Mouse (Mus musculus): Measurements from ENCODE around the gene BC035947. TPM values are rescaled to one million over a fixed set of nuclear protein-coding genes. Genes with fewer than 3 reads are reported as not detected.
A peak's percentile ranks its signal among the peaks of the same experiment; 100 is the strongest.
"Not testable (repeated sequence)": the region's sequence is repeated elsewhere in the genome, so short reads cannot be mapped to it uniquely, and the experiment has no call there.

BC035947 gene
- polyA plus RNA-seq, 1 experiment from 2014 or later = not detected

- H3K9me3 ChIP-seq (replicated peaks; ENCODE audit: control insufficient read depth, low read length) = no peaks in the 10 kb centered on the region
- no peaks in the 10 kb centered on the region for H3K36me3 ChIP-seq (ENCODE audit: control insufficient read depth, insufficient read depth)
- no peak for ATAC-seq (ENCODE audit: low read depth)
- WGBS (ENCODE audit: insufficient replicate concordance) = 52% methylated on average over 8 of the region's 8 CpGs
- H3K4me3 ChIP-seq (ENCODE audit: low read depth, low read length) = no peak overlapping the region
- H3K4me1 ChIP-seq (ENCODE audit: control insufficient read depth, low read depth, low read length) = no peaks in the 10 kb centered on the region
- no peak overlapping the region for H3K27ac ChIP-seq (ENCODE audit: low read length)
- no peaks in the 10 kb centered on the region; the same call in 1 of the 2 replicates for H3K27me3 ChIP-seq (ENCODE audit: control insufficient read depth, insufficient read depth, low read depth, low read length)
- no peak overlapping the region for H3K4me2 ChIP-seq (ENCODE audit: low read depth, low read length)
- no peak overlapping the region for H3K9ac ChIP-seq (ENCODE audit: low read depth, low read length)
Observed at GRCm38 (mm10) chr1:78512756-78513155, 798 bp upstream of the BC035947 start.

- no peak within 1 kb of the TSS for H3K27ac ChIP-seq (ENCODE audit: low read length)
- H3K27me3 ChIP-seq (ENCODE audit: control insufficient read depth, insufficient read depth, low read depth, low read length) = no peaks in the 10 kb centered on the region; the same call in 1 of the 2 replicates
- H3K4me1 ChIP-seq (ENCODE audit: control insufficient read depth, low read depth, low read length) = no peaks in the 10 kb centered on the region
- no peaks in the 10 kb centered on the region for H3K9me3 ChIP-seq (replicated peaks; ENCODE audit: control insufficient read depth, low read length)
- WGBS (ENCODE audit: insufficient replicate concordance) = 45% methylated on average over 5 of the region's 5 CpGs
- H3K9ac ChIP-seq (ENCODE audit: low read depth, low read length) = no peak within 1 kb of the TSS
- H3K36me3 ChIP-seq (ENCODE audit: control insufficient read depth, insufficient read depth) = no peaks in the 10 kb centered on the region
- H3K4me3 ChIP-seq (ENCODE audit: low read depth, low read length) = no peak within 1 kb of the TSS
- no peak for ATAC-seq (ENCODE audit: low read depth)
- no peak within 1 kb of the TSS for H3K4me2 ChIP-seq (ENCODE audit: low read depth, low read length)
Observed at GRCm38 (mm10) chr1:78510862-78511261, 1.1 kb downstream of the BC035947 start, which contains the start of gene Mogat1. Mogat1 (plus strand) TSS chr1:78510991.

GRCm38 (mm10) chr1:78507137-78507536, 4.8 kb downstream of the BC035947 start:
- Histone ChIP-seq H3K4me1 (ENCODE audit: control insufficient read depth, low read depth, low read length) (no peaks in the 10 kb centered on the region), H3K27me3 (ENCODE audit: control insufficient read depth, insufficient read depth, low read depth, low read length) (no peaks in the 10 kb centered on the region; the same call in 1 of the 2 replicates), H3K27ac (ENCODE audit: low read length) (no peak overlapping the region), H3K9ac (ENCODE audit: low read depth, low read length) (no peak overlapping the region), H3K4me3 (ENCODE audit: low read depth, low read length) (no peak overlapping the region), H3K9me3 (replicated peaks; ENCODE audit: control insufficient read depth, low read length) (no peaks in the 10 kb centered on the region; the same call in 1 of the 2 replicates), H3K36me3 (ENCODE audit: control insufficient read depth, insufficient read depth) (no peaks in the 10 kb centered on the region), H3K4me2 (ENCODE audit: low read depth, low read length) (no peak overlapping the region)
- ATAC-seq (ENCODE audit: low read depth) = no peak
- 19% methylated on average over 1 of the region's 1 CpGs for WGBS (ENCODE audit: insufficient replicate concordance)

- no peak overlapping the region for H3K4me2 ChIP-seq (ENCODE audit: low read depth, low read length)
- H3K4me3 ChIP-seq (ENCODE audit: low read depth, low read length) = no peak overlapping the region
- H3K36me3 ChIP-seq (ENCODE audit: control insufficient read depth, insufficient read depth) = no peaks in the 10 kb centered on the region
- no peak overlapping the region for H3K27ac ChIP-seq (ENCODE audit: low read length)
- H3K4me1 ChIP-seq (ENCODE audit: control insufficient read depth, low read depth, low read length) = no peaks in the 10 kb centered on the region
- no peak overlapping the region for H3K9ac ChIP-seq (ENCODE audit: low read depth, low read length)
- no peaks in the 10 kb centered on the region for H3K27me3 ChIP-seq (ENCODE audit: control insufficient read depth, insufficient read depth, low read depth, low read length)
- 68% methylated on average over 6 of the region's 6 CpGs for WGBS (ENCODE audit: insufficient replicate concordance)
- ATAC-seq (ENCODE audit: low read depth) = no peak
- no peaks in the 10 kb centered on the region; the same call in 1 of the 2 replicates for H3K9me3 ChIP-seq (replicated peaks; ENCODE audit: control insufficient read depth, low read length)
Observed at GRCm38 (mm10) chr1:78502527-78502926, 9.4 kb downstream of the BC035947 start.

GRCm38 (mm10) chr1:78501856-78502255, 10.1 kb downstream of the BC035947 start:
- not testable (repeated sequence) for H3K9ac ChIP-seq (ENCODE audit: low read depth, low read length); H3K4me3 ChIP-seq (ENCODE audit: low read depth, low read length); ATAC-seq (ENCODE audit: low read depth); H3K4me1 ChIP-seq (ENCODE audit: control insufficient read depth, low read depth, low read length); H3K9me3 ChIP-seq (replicated peaks; ENCODE audit: control insufficient read depth, low read length); H3K36me3 ChIP-seq (ENCODE audit: control insufficient read depth, insufficient read depth); H3K4me2 ChIP-seq (ENCODE audit: low read depth, low read length); H3K27ac ChIP-seq (ENCODE audit: low read length); H3K27me3 ChIP-seq (ENCODE audit: control insufficient read depth, insufficient read depth, low read depth, low read length)
- 73% methylated on average over 12 of the region's 12 CpGs for WGBS (ENCODE audit: insufficient replicate concordance)

GRCm38 (mm10) chr1:78501036-78501435, 10.9 kb downstream of the BC035947 start:
- Histone ChIP-seq H3K27me3 (ENCODE audit: control insufficient read depth, insufficient read depth, low read depth, low read length) (no peaks in the 10 kb centered on the region), H3K27ac (ENCODE audit: low read length) (no peak overlapping the region), H3K9me3 (replicated peaks; ENCODE audit: control insufficient read depth, low read length) (no peaks in the 10 kb centered on the region; the same call in 1 of the 2 replicates), H3K4me2 (ENCODE audit: low read depth, low read length) (no peak overlapping the region), H3K9ac (ENCODE audit: low read depth, low read length) (no peak overlapping the region), H3K4me1 (ENCODE audit: control insufficient read depth, low read depth, low read length) (no peaks in the 10 kb centered on the region), H3K4me3 (ENCODE audit: low read depth, low read length) (no peak overlapping the region), H3K36me3 (ENCODE audit: control insufficient read depth, insufficient read depth) (no peaks in the 10 kb centered on the region)
- no peak for ATAC-seq (ENCODE audit: low read depth)
- WGBS (ENCODE audit: insufficient replicate concordance) = 75% methylated on average over 16 of the region's 16 CpGs

GRCm38 (mm10) chr1:78490143-78490542, 21.8 kb downstream of the BC035947 start:
- WGBS (ENCODE audit: insufficient replicate concordance) = 67% methylated on average over 1 of the region's 1 CpGs
- Histone ChIP-seq H3K36me3 (ENCODE audit: control insufficient read depth, insufficient read depth) (no peaks in the 10 kb centered on the region), H3K4me3 (ENCODE audit: low read depth, low read length) (no peak overlapping the region), H3K9ac (ENCODE audit: low read depth, low read length) (no peak overlapping the region; the same call in 1 of the 2 replicates), H3K9me3 (replicated peaks; ENCODE audit: control insufficient read depth, low read length) (no peaks in the 10 kb centered on the region), H3K27ac (ENCODE audit: low read length) (no peak overlapping the region), H3K4me1 (ENCODE audit: control insufficient read depth, low read depth, low read length) (peaks cover 22% of the 10 kb centered on the region), H3K27me3 (ENCODE audit: control insufficient read depth, insufficient read depth, low read depth, low read length) (no peaks in the 10 kb centered on the region), H3K4me2 (ENCODE audit: low read depth, low read length) (no peak overlapping the region)
- ATAC-seq (ENCODE audit: low read depth) = no peak

- peak within 1 kb of the TSS; percentile 95 for H3K4me3 ChIP-seq (ENCODE audit: low read depth, low read length)
- H3K9me3 ChIP-seq (replicated peaks; ENCODE audit: control insufficient read depth, low read length) = no peaks in the 10 kb centered on the region
- H3K27ac ChIP-seq (ENCODE audit: low read length) = peak within 1 kb of the TSS; percentile 82
- H3K4me2 ChIP-seq (ENCODE audit: low read depth, low read length) = peak within 1 kb of the TSS; percentile 83
- ATAC-seq (ENCODE audit: low read depth) = peak; percentile 95
- peak within 1 kb of the TSS; percentile 89 for H3K9ac ChIP-seq (ENCODE audit: low read depth, low read length)
- under 1% methylated on average over 31 of the region's 31 CpGs for WGBS (ENCODE audit: insufficient replicate concordance)
- no peaks in the 10 kb centered on the region for H3K27me3 ChIP-seq (ENCODE audit: control insufficient read depth, insufficient read depth, low read depth, low read length)
- no peaks in the 10 kb centered on the region for H3K36me3 ChIP-seq (ENCODE audit: control insufficient read depth, insufficient read depth)
- peaks cover 22% of the 10 kb centered on the region for H3K4me1 ChIP-seq (ENCODE audit: control insufficient read depth, low read depth, low read length)
Observed at GRCm38 (mm10) chr1:78488752-78489492, 23.0 kb downstream of the BC035947 start, which contains the start of gene Farsb. Farsb (minus strand) TSS chr1:78488897.

GRCm38 (mm10) chr1:78488427-78488751, 23.6 kb downstream of the BC035947 start:
- no peaks in the 10 kb centered on the region for H3K27me3 ChIP-seq (ENCODE audit: control insufficient read depth, insufficient read depth, low read depth, low read length)
- H3K27ac ChIP-seq (ENCODE audit: low read length) = peak overlapping the region; percentile 82
- H3K4me2 ChIP-seq (ENCODE audit: low read depth, low read length) = peak overlapping the region; percentile 83
- peaks cover 22% of the 10 kb centered on the region for H3K4me1 ChIP-seq (ENCODE audit: control insufficient read depth, low read depth, low read length)
- ATAC-seq (ENCODE audit: low read depth) = no peak
- no peaks in the 10 kb centered on the region for H3K36me3 ChIP-seq (ENCODE audit: control insufficient read depth, insufficient read depth)
- H3K4me3 ChIP-seq (ENCODE audit: low read depth, low read length) = peak overlapping the region; percentile 95
- no peaks in the 10 kb centered on the region for H3K9me3 ChIP-seq (replicated peaks; ENCODE audit: control insufficient read depth, low read length)
- WGBS (ENCODE audit: insufficient replicate concordance) = under 1% methylated on average over 28 of the region's 28 CpGs
- peak overlapping the region; percentile 89 for H3K9ac ChIP-seq (ENCODE audit: low read depth, low read length)
